Mouse (Mus musculus) gastrocnemius, postnatal 36 days (tissue): Measurements from ENCODE around the gene Entpd2. TPM values are rescaled to one million over a fixed set of nuclear protein-coding genes. Genes with fewer than 3 reads are reported as not detected.

Experiments used
- DNase-seq, 2 experiments: peaks; one replicate each; pipeline ENCODE4 v3.0.0; 2022
- intact Hi-C: fragments of 180-260 bp; cut with DNase I; formaldehyde crosslinking; loops from one replicate; pipeline ENCODE4 v1.15.1; 2025
- long read RNA-seq, 2 experiments: library from polyadenylated mRNA; stranded (forward); transcript quantifications; one replicate each; pipeline ENCODE4 v2.0.0; 2021
- total RNA-seq, 2 experiments: library from RNA; stranded (reverse); gene quantifications; 2 replicates each; pipeline ENCODE4 v1.2.3; 2021

The Entpd2 gene
- 1 to 10 TPM; 7.2 to 9.5 TPM for total RNA-seq
- long read RNA-seq, experiment 1, transcript Entpd2-201 (9 exons, 1,935 nt): major isoform, 11 of 13 reads
- long read RNA-seq, experiment 1, partial matches to known transcripts: 2 of 13 reads
- long read RNA-seq, experiment 1, other reads (novel, unspliced or antisense): 0 of 13 reads
- long read RNA-seq, experiment 2, partial matches to known transcripts: 0 of 5 reads
- long read RNA-seq, experiment 2, other reads (novel, unspliced or antisense): 1 of 5 reads

- DNase-seq: peak in 1 of 2 experiments; percentile 15
- intact Hi-C loops: no loop called here
Measured at GRCm38 (mm10) chr2:25395721-25396596, at the start of gene Entpd2. Gene Entpd2, plus strand, starts transcription at chr2:25395874.

GRCm38 (mm10) chr2:25348162-25348561 lies 47.5 kb upstream of the Entpd2 start:
- DNase-seq: no peak
- intact Hi-C loops: no loop called here

DNA sequence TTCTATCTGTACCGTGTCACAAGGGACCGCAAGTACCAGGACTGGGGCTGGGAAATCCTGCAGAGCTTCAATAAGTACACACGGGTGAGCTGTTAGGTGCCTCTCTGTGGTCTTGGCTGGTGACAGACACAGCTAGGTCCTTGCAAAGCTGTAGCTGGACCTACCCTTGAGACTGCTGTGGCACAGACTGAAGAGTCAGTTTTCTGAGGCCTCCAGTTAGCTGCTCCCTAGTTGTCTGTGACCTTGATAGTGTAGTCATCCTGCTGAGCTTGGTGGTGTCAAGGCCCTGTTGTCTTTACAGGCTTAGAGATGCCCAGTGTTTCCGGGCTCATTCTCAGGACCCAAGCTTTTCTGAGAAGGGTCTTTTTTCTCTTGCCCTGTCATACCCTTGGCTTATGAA lies 46.2 kb upstream of the Entpd2 start:
- intact Hi-C loops: no loop called here
- DNase-seq: no peak

DNA sequence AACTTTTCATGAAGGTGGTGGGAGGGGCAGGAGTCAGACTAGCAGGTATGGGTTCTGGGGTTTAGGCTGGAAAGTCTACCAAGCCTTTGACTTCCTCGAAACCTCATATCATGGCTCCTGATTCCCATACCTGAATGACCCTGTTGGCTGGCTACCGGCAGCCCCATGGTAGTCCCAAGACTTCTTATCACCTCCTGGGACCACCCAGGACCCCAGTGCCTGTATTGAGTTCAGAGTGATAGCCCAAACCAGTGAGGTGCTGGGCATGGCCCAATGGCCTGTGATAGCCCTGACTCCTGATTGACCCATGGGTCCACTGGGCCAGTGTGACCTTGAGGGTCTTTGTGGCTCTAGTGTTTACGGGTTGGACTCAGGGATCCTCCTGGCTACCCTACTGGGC lies 45.0 kb upstream of the Entpd2 start:
- no peak for DNase-seq
- intact Hi-C loops: no loop called here

DNA sequence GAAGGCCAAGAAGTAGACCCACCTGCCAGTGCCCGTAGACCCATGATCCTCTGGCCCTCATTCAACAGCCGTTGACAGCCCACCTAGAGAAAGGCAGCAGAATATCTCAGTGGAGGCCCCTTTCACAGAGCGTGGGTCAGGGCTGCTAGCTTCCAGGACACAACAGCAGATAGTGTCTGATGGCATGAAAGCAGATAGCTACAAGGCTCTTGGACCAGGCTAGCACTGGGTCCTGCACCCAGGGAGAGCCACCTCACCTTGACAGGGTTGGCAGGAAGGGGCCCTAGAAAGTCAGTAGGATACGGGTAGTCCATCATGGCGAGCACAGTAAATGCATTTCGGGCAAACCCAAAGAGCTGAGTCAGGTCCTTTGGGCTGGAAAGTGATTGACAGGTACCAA lies 41.5 kb upstream of the Entpd2 start:
- intact Hi-C loops: no loop called here
- no peak for DNase-seq

DNA sequence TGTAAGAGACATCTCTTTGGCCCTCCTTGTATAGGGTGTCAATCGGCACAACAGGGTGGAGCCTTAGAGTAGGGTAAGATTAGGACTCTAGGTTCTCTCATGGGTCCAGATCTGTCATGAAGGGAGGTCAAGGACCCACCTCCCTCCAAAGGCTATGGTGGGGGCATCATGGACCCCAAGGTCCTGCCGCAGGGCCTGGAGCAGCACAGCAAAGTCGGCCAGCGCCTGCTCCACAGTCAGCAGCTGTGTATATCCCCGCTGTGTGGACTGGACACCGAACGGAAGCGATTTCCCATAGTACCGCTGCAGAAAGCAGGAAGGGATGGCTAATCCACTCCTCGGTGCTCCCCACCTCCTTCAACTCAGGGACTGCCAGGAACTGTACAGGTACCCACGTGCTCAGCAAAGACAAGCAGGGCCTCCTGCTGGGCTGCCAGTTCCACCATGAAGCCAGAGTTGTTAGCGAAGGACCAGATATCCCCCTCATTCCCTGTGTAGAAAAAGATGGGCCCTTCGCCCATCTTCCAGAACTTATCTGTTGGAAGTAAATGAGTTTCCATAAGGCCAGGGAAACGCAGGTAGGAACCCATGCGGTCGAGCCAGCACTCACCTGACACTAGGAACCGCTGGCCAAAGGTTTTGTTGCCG lies 40.1 kb upstream of the Entpd2 start:
- no peak for DNase-seq

DNA sequence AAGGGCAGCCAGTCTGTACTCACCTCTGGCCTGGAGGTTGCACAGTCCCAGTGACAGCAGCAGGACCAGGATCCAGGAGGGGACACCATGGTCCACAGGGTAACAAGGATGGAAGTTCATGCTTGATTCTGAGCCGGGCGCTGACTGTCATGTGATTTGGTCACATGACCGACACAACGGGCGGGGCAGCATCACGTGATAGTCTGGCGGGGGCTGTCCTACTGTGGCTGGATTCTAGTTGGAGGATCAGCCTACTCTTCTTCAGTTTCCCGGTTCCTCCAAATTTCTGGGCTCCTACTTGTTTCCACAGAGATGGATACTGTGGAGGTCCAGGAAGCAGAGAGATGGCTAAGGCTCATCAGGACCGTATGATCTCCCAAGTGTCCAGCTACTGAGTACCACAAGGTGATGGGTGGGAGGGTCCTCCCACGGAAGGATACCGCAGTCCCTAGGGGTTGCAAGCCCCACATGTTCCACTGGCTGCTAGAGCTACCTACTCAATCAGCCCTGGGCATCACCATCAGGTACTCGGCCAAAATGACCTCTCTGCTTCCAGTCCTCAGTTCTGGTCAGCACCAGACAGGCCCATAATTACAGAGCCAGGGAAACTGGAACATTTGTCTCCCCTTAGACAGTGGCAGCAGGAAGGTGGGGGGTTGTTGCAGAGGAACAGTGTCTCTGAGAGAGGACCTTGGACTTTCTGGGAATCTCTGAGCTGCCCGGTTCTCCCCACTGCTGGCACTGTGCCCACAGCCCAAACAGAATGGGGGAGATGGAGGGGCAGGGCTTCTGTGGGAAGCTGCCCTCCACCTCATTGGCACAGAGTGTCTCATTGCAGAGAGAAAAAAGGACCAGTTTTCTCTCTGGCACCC lies 39.2 kb upstream of the Entpd2 start, which contains the start of gene Dpp7:
Gene Dpp7 (minus strand): TSS at position 152 of the 872 bp plus-strand sequence.
- peak; percentile 72 for DNase-seq
- intact Hi-C loops: no loop called here

More for the DNA sequence above, 40.1 kb upstream of the Entpd2 start:
- intact Hi-C loops: no loop called here

GRCm38 (mm10) chr2:25359848-25360247 lies 35.8 kb upstream of the Entpd2 start:
- DNase-seq: no peak
- intact Hi-C loops: no loop called here

- no peak for DNase-seq
- intact Hi-C loops: no loop called here
Measured at GRCm38 (mm10) chr2:25363478-25364178, 32.0 kb upstream of the Entpd2 start.

DNA sequence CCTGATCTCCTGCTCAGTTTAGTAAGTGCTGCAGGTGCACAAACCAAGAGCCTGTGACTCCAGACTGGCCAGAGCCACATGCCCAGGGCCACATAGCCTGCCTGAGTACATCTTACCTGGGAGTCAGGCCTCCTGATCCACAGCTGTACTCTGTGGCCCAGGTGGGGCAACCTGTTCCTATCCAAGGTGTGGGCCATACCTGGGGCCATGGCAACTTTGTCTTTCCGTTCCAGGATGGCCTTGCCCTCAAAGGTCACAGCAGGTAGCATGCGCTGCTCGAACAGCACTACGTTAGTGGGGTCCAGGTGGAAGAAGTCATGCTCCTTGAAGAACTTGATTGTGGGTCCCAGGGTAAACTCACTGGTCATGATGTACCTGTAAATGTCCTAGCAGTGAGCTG lies 31.4 kb upstream of the Entpd2 start:
- DNase-seq: no peak
- intact Hi-C loops: no loop called here

GRCm38 (mm10) chr2:25364761-25365090 lies 30.9 kb upstream of the Entpd2 start:
- no peak for DNase-seq
- intact Hi-C loops: no loop called here

DNA sequence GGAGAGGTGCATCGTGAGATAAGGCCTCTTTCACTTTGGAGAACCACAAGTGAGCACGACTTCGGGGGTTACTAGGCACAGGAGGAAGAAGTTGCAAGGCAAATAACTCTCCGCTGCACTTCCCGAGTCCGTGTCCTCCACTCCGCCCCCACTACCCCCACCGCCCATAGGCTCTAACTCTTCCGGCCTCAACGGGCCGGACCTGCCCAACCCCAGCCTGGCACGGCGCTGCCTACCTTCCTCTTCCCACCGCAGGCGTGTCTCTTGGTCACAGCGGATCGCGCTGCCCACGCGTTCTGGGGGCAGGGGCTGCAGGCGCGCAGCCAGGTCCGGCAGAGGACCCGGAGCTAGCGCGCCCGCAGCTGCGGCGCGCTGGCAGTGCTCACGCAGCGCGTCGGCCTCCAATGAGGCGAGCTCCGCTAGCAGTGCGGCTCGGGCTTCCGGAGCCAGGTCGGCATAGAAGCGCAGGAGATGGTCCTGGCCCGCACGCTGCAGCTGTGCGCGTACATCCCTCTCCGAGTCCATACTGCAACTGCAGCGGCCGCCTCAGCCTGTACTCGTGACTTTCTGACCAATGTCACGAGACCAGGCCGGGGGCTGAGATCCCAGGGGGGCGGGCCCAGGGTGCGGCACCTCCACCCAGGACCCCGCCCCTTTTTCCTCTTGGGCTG lies 30.4 kb upstream of the Entpd2 start, which contains the start of gene Uap1l1:
Gene Uap1l1 (minus strand): TSS at position 592 of the 671 bp plus-strand sequence.
- intact Hi-C loops: no loop called here
- DNase-seq: peak; percentile 67 to 83

GRCm38 (mm10) chr2:25369996-25370395 lies 25.7 kb upstream of the Entpd2 start:
- intact Hi-C loops: no loop called here

GRCm38 (mm10) chr2:25371764-25372643 lies 23.7 kb upstream of the Entpd2 start, which contains the start of gene Sapcd2:
Gene Sapcd2, plus strand, starts transcription at chr2:25372321.
- intact Hi-C loops: no loop called here

More at GRCm38 (mm10) chr2:25369996-25370395, 25.7 kb upstream of the Entpd2 start:
- DNase-seq: no peak

DNA sequence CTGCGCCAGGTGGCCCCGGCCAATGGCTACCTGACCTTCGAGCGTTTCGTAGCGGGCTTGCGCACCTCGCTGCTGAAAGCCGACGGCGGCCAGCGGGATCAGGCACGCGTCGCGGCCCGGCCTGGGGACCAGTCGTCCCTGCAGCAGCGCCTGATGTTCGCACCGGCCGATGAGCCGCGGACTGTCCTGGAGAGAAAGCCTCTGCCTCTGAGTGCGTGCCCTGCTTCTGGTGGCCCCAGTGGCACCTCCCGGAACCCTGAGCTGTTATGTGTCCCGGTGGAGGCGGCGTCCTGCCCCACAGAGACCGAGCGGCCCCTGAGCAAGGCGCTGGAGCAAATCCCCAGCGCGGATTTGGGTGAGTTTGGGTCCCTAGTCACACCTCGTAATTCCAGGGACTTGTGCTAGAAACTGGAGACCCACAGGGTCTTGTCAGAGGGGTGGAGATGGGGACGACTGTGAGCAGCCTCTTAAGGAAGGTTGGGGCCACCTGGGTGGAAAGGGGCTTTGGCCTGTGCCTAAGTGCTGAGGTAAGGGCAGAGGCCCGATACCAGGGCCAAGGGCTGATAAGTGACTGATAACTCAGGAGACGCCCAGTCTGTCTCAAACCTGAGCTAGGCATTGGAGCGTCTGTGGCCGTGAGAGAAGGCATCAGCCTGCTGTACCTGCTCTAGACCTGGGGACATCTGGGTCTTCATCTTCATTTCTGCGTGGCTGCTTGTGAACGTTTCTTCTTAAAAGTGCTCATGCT lies 22.9 kb upstream of the Entpd2 start:
- DNase-seq: no peak
- intact Hi-C loops: no loop called here

More at GRCm38 (mm10) chr2:25371764-25372643, 23.7 kb upstream of the Entpd2 start, which contains the start of gene Sapcd2:
- peak; percentile 72 to 76 for DNase-seq

DNA sequence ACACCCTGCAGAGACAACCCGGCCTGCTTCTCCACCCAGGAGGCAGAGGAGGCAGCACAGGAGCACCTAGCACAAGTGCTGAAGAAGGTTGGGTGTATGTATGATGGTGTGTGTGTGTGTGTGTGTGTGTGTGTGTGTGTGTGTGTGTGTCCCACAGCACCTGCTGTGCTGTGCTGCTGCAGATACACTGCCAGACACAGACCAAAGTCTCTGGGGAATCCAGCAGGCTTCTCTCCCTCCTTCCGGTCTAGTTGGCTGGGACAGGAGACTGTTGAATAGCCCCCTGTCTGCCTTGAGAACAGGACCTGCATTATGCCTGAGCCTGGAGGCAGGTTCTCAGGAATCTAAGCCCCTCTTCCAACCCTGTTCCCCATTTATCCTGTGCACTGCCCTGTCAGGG lies 22.2 kb upstream of the Entpd2 start:
- intact Hi-C loops: no loop called here

DNA sequence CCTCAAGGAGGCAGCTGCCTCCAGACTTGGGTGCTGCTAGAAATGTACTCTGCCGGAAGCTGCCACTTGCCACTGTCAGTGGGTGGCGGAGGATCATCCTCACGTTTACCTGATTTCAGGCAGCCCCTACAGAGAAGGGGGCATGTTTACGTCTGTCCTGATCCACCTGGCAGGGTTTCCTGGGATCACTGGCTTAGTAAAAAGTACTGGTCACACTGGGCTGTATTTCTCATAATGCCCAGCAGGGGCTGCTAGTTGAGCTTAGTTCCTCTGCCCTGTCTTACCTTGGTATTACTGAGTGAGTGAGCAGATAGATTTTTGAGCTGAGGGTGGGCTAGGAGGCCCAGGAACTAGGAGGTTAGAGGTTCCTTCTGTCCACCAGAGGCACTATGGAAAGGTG lies 19.1 kb upstream of the Entpd2 start:
- no peak for DNase-seq
- intact Hi-C loops: loop anchor here (2.0 to 5.0 kb wide), 3 partner anchors 24 to 51 kb away; partner anchors contain the start of gene Abca2

More for the DNA sequence above, 22.2 kb upstream of the Entpd2 start:
- no peak for DNase-seq
